Mouse (Mus musculus): Measurements from ENCODE around the gene Csf3.

GRCm38 (mm10) chr11:98721458-98722226 lies 20.6 kb downstream of the Csf3 start:
- TF ChIP-seq GATA1 (IDR thresholded peaks at IDR 0.05; ENCODE audit: borderline replicate concordance, low read length) (no peak), FLI1 (IDR thresholded peaks at IDR 0.05; ENCODE audit: low read length) (no peak)

Measured in megakaryocyte, embryonic 14.5 days (primary cell).